Mouse (Mus musculus): ENCODE results near the gene Rpl29.

Gene Rpl29

GRCm38 (mm10) chr9:106429221-106430014, at the start of gene Rpl29:
TSS of gene Rpl29 (plus strand) at chr9:106429454.
- DNase-seq (ENCODE audit: low spot score), result peak; percentile 93

GRCm38 (mm10) chr9:106386181-106386864, 42.9 kb upstream of the Rpl29 start:
- DNase-seq (ENCODE audit: low spot score), result no peak

GRCm38 (mm10) chr9:106392828-106393527, 36.3 kb upstream of the Rpl29 start:
- DNase-seq (ENCODE audit: low spot score), result no peak

GRCm38 (mm10) chr9:106393548-106393947, 35.7 kb upstream of the Rpl29 start:
- no peak for DNase-seq (ENCODE audit: low spot score)

- DNase-seq (ENCODE audit: low spot score), result no peak
These were observed 34.3 kb upstream of the Rpl29 start for GRCm38 (mm10) chr9:106394649-106395602.

GRCm38 (mm10) chr9:106397733-106398132, 31.5 kb upstream of the Rpl29 start:
- peak; percentile 64 for DNase-seq (ENCODE audit: low spot score)

GRCm38 (mm10) chr9:106398667-106399311, 30.5 kb upstream of the Rpl29 start:
- no peak for DNase-seq (ENCODE audit: low spot score)

- no peak for DNase-seq (ENCODE audit: low spot score)
These were observed 29.4 kb upstream of the Rpl29 start for GRCm38 (mm10) chr9:106399808-106400207.

GRCm38 (mm10) chr9:106402149-106402548, 27.1 kb upstream of the Rpl29 start:
- no peak for DNase-seq (ENCODE audit: low spot score)

- DNase-seq (ENCODE audit: low spot score), result no peak
These were observed 26.5 kb upstream of the Rpl29 start for GRCm38 (mm10) chr9:106402607-106403375.

GRCm38 (mm10) chr9:106405275-106405674, 24.0 kb upstream of the Rpl29 start:
- no peak for DNase-seq (ENCODE audit: low spot score)

GRCm38 (mm10) chr9:106406443-106407078, 22.7 kb upstream of the Rpl29 start:
- DNase-seq (ENCODE audit: low spot score), result peak; percentile 63

- no peak for DNase-seq (ENCODE audit: low spot score)
These were observed 20.2 kb upstream of the Rpl29 start for GRCm38 (mm10) chr9:106409096-106409495.

GRCm38 (mm10) chr9:106410086-106410650, 19.1 kb upstream of the Rpl29 start:
- no peak for DNase-seq (ENCODE audit: low spot score)

- no peak for DNase-seq (ENCODE audit: low spot score)
These were observed 18.1 kb upstream of the Rpl29 start for GRCm38 (mm10) chr9:106411091-106411594.

- DNase-seq (ENCODE audit: low spot score), result no peak
These were observed 17.5 kb upstream of the Rpl29 start for GRCm38 (mm10) chr9:106411729-106412128.

- DNase-seq (ENCODE audit: low spot score), result no peak
These were observed 17.0 kb upstream of the Rpl29 start for GRCm38 (mm10) chr9:106412210-106412609.

GRCm38 (mm10) chr9:106413606-106414005, 15.6 kb upstream of the Rpl29 start:
- no peak for DNase-seq (ENCODE audit: low spot score)

GRCm38 (mm10) chr9:106416826-106417225, 12.4 kb upstream of the Rpl29 start:
- DNase-seq (ENCODE audit: low spot score), result no peak
